9 mouse cellular contexts compared by ENCODE assay signal in the genomic region with DNA sequence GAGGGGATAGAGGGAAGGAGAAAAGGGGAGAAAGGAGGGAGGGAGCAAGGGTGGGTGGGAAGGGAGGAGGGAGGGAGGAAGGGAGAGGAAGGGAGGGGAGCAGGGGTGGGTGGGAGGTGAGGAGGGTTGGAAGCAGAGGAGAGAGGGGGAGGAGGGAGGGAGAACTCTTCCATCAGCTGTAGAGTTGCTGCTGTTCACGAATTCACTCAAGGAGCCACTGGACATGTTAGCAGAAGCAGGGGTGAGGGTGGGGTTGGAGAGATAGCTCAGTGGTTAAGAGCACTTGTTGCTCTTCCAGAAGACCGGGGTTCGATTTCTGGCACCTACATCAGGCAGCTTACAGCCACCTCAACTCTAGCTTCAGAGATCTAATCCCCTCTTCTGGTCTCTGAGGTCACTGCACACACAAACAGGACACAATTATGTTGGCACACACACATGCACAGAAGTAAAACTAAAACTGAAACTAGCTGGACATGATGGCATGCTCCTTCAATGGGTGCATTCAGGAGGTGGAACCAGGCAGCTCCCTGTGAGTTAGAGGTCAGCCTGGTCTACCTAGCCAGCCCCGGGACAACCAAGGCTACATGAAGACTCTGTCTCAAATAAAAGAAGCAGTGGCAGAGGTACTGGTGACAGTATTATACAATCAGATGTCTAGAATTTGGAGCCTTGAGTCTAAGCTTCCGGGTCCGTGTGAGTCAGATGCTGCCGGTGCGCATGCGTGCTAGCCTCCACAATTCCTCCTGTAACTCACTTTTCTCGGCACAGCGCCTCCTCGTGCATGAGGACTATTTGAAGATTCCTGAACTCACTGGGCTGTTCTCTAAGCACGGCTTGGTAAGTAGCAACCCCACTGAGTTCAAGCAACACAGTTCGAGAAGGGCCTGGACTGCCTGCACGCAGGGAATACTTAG. TPM values are rescaled to one million over a fixed set of nuclear protein-coding genes. Genes with fewer than 3 reads are reported as not detected.
DNase-seq lines count a peak whose midpoint lies in the region; ATAC-seq lines count a peak whose summit lies in the region.
"Had no signal": no experiment of that assay in that cellular context is flagged by ENCODE, and none has a peak within 500 bp of the region (broad histone marks: within the 10 kb centered on the region; RNA-seq: fewer than 3 reads in every experiment).

No protein-coding gene starts in this region.

- no peaks in the 10 kb centered on the region for H3K9me3 ChIP-seq in midbrain, embryonic 14.5 days (ENCODE audit: control insufficient read depth, low read length)

- no peak overlapping the region for H3K4me3 ChIP-seq in midbrain, embryonic 14.5 days (replicated peaks; ENCODE audit: low read depth, low read length)

- peak; percentile 52 for DNase-seq in embryo, embryonic 10 days (ENCODE audit: low spot score)
- DNase-seq in embryo, embryonic 9.5 days (ENCODE audit: extremely low spot score): no peak
- peak; percentile 61 to 62 for DNase-seq in left cerebral cortex, adult 18-20 months (ENCODE audit: low spot score in 2 of 2)
- DNase-seq in left cerebral cortex, adult 11 months (ENCODE audit: low spot score): no peak
- DNase-seq in adrenal gland, postnatal 25 days: peak; percentile 78
- DNase-seq in midbrain, embryonic 14.5 days: peak; percentile 63
- no peak for DNase-seq in urinary bladder, postnatal 36 days (ENCODE audit: low spot score in 2 of 2)
- DNase-seq in urinary bladder, postnatal 25 days (ENCODE audit: low spot score): no peak

- no peak for ATAC-seq in midbrain, embryonic 14.5 days (ENCODE audit: low FRiP score, low TSS enrichment)

- H3K27ac ChIP-seq in midbrain, embryonic 14.5 days (replicated peaks; ENCODE audit: low read depth, low read length): no peak overlapping the region

- H3K4me1 ChIP-seq in midbrain, embryonic 14.5 days (ENCODE audit: control insufficient read depth, insufficient read depth, low read length): no peaks in the 10 kb centered on the region

- 62% methylated on average over 15 of the region's 15 CpGs for whole genome bisulfite sequencing in midbrain, embryonic 14.5 days

- no peaks in the 10 kb centered on the region for H3K27me3 ChIP-seq in midbrain, embryonic 14.5 days (ENCODE audit: control insufficient read depth, insufficient read depth, low read length)

- H3K4me2 ChIP-seq in midbrain, embryonic 14.5 days (ENCODE audit: low read length): peak overlapping the region; percentile 22; the same call in 1 of the 2 replicates

- no peak overlapping the region for H3K9ac ChIP-seq in midbrain, embryonic 14.5 days (replicated peaks; ENCODE audit: low read length)

- no peaks in the 10 kb centered on the region for H3K36me3 ChIP-seq in midbrain, embryonic 14.5 days (ENCODE audit: control insufficient read depth, insufficient read depth, low read length)

RNA-seq across cellular contexts. Expression of a gene that starts 9.9 kb away (rescaled TPM):
- 10 to 100 TPM; 45.6 to 47.4 TPM for total RNA-seq in left cerebral cortex, adult 18-20 months (2021)
- 16.8 and 19.8 TPM in 2 replicates for total RNA-seq in adrenal gland, postnatal 25 days (2021)
- polyA plus RNA-seq in midbrain, embryonic 14.5 days (2014; fragmentation: Nextera tagmentation; extraction: Ambion mirVana): 6.4 and 6.7 TPM in 2 replicates

RNA-seq across cellular contexts. Expression of a gene that starts 15.9 kb away (rescaled TPM):
- total RNA-seq in left cerebral cortex, adult 18-20 months (2021): under 1 TPM in 1 of 2 experiments, not detected in 1; 0.37 TPM
- not detected in 2 replicates for total RNA-seq in adrenal gland, postnatal 25 days (2021)
- polyA plus RNA-seq in midbrain, embryonic 14.5 days (2014; fragmentation: Nextera tagmentation; extraction: Ambion mirVana): not detected in 2 replicates
- polyA plus RNA-seq: C2C12 had no signal

Comparison
In these comparisons a context has a peak if more than half of its experiments do, and no peak if none do; other contexts are left out.
1. DNase-seq: peak in embryo, embryonic 10 days (single experiment), left cerebral cortex, adult 18-20 months (2 of 2), adrenal gland, postnatal 25 days (single experiment) and midbrain, embryonic 14.5 days (single experiment); none in embryo, embryonic 9.5 days (single experiment), left cerebral cortex, adult 11 months (single experiment), urinary bladder, postnatal 36 days (0 of 2) and urinary bladder, postnatal 25 days (single experiment).